Mouse (Mus musculus): ENCODE measurements around the gene Nkapd1.

GRCm38 (mm10) chr9:50561918-50562360, 55.3 kb downstream of the Nkapd1 start:
- TF ChIP-seq CTCF (conservative IDR thresholded peaks at IDR 0.05; ENCODE audit: insufficient read depth, insufficient read length, low read depth, low read length), result no peak
- TF ChIP-seq POLR2A (IDR thresholded peaks at IDR 0.05; ENCODE audit: low read depth, low read length), result no peak

Data from kidney, adult 2 months (tissue).